Mouse (Mus musculus): ENCODE results near the gene Fmnl3. TPM values are rescaled to one million over a fixed set of nuclear protein-coding genes. Genes with fewer than 3 reads are reported as not detected.
"Not testable (repeated sequence)": the region's sequence is repeated elsewhere in the genome, so short reads cannot be mapped to it uniquely, and the experiment has no call there.

Fmnl3 gene
- total RNA-seq, 1 experiment from 2014 or later: 32.8 TPM

DNA sequence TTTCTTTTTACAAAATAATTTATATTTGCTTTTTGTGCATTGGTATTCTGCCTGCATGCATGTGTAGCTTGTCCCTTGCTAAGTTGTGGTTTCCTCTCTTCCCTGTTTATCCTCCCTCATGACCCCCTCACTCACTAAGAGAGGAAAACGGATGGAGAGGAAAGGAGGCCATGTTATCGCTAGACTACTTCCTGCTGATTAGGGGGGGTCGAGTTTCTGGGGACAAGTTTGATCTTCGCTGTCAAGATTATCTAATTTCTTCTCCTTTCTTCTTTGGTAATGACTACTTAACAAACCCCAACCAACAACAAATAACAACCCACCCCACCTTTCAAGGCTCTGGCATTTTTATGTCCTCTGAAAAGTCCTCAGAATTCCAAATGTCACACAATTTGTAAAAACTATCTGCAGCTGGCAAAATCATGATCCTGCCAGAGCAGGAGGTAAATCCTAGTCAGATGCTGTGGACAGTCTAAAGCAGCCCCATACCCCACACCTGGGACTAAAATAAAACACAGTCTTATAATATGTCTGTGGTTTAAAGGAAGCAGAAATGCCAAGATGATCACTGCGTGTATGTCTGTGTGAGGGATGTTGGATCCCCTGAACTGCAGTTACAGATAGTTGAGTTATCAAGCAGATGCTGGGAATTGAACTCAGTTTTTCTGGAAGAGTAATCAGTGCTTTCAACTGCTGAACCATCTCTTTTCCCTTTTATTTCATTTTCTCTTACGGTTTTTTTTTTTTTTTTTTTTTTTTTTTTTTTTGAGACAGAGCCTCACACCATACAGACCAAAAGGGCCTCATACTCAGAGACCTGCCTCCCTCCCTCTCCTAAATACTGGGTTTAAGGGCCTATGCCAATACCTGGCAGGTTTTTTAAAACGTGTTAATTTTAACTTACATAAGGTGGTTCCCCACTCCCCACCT lies 20.5 kb upstream of the Fmnl3 start:
- no peak for ATAC-seq (ENCODE audit: extremely low read depth, insufficient number of reproducible peaks, low FRiP score, poor library complexity, severe bottlenecking)

DNA sequence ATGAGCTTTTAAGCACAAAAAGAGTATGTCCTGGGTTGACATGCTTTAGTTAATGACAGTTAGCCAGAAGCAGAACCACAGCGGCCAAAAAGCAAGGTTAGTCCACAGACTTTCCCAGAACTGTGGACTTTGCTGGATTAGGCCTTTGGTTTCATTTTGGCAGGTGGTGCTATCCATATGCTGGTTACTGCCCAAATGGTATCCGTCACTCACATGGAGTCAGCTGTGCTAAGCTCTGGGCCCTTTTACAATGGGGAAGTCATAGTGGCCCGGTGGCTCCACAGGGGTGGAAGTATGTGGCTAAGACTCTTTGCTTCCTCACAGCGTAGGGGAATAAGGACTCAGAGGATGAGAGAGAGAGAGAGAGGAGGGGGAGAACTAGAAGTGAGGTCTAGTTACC lies 17.7 kb upstream of the Fmnl3 start:
- ATAC-seq (ENCODE audit: extremely low read depth, insufficient number of reproducible peaks, low FRiP score, poor library complexity, severe bottlenecking): peak; percentile 45

DNA sequence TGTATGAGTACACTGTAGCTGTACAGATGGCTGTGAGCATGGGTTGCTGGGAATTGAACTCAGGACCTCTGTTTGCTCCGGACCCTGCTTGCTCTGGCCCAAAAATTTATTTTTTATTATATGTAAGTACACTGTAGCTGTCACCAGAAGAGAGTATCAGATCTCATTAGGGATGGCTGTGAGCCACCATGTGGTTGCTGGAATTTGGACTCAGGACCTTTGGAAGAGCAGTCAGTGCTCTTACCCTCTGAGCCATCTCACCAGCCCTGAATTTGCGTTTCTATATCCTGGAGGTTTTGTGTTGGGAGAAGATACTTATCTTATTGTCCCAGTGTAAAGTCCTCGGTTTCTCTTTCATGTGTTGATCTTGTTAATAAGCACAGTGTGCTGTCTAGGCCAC lies 16.5 kb upstream of the Fmnl3 start:
- ATAC-seq (ENCODE audit: extremely low read depth, insufficient number of reproducible peaks, low FRiP score, poor library complexity, severe bottlenecking): no peak

- ATAC-seq (ENCODE audit: extremely low read depth, insufficient number of reproducible peaks, low FRiP score, poor library complexity, severe bottlenecking): not testable (repeated sequence)
These were observed 15.8 kb upstream of the Fmnl3 start for GRCm38 (mm10) chr15:99386110-99386509.

- ATAC-seq (ENCODE audit: extremely low read depth, insufficient number of reproducible peaks, low FRiP score, poor library complexity, severe bottlenecking): no peak
These were observed 13.8 kb upstream of the Fmnl3 start for GRCm38 (mm10) chr15:99384071-99384470.

DNA sequence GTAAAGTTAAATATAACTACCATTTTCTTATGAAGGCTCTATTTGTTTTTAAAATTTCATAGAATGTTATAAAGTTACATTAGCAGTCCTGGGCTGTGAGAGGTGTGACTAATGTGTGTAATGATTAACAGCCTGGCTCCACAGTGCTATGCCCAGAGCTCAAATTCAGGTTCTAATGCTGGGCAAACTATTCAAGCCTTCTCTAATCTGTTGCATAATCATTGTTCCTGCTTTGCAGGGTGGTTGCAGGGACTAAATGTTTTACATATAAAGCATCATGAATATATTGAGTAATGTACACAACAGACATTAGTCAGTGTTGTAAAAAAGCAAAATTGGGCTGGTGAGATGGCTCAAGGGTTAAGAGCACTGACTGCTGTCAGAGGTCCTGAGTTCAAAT lies 12.6 kb upstream of the Fmnl3 start:
- ATAC-seq (ENCODE audit: extremely low read depth, insufficient number of reproducible peaks, low FRiP score, poor library complexity, severe bottlenecking): no peak

DNA sequence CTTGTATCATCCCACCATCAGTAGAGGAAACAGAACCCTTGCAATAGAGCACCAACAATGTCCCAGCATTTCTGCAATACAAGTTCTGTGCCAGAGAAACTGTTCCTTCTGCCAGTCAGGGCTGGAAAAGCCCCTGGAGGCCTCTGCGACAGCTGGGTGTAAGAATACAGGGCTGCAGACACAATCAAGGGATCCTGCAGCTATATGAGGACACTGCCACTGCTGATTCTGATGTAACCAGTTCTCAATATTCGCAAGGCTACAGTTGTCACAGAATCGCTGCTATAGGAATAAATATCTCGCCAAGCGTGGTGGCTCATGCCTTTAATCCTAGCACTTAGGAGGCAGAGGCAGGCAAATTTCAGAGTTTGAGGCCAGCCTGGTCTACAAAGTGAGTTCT lies 6.0 kb upstream of the Fmnl3 start:
- no peak for ATAC-seq (ENCODE audit: extremely low read depth, insufficient number of reproducible peaks, low FRiP score, poor library complexity, severe bottlenecking)

GRCm38 (mm10) chr15:99375581-99375980 lies 5.3 kb upstream of the Fmnl3 start:
- ATAC-seq (ENCODE audit: extremely low read depth, insufficient number of reproducible peaks, low FRiP score, poor library complexity, severe bottlenecking): no peak

DNA sequence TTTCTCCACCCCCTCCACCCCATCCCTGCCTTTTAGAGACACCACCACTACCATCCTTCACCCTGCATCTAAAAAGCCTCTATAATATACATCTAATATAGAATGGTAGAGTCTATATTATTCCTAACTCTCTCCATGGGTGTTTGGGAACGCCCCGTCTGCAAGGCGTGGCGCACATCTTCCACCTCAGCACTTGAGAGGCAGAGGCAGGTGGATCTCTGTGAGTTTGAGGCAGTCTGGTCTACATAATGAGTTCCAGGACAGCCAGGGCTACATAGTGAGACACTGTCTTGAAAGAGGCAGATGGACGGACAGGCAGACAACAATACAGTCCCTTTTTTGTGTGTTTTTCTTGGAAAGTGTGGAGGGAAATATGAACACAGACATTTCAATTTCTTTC lies 4.8 kb upstream of the Fmnl3 start:
- no peak for ATAC-seq (ENCODE audit: extremely low read depth, insufficient number of reproducible peaks, low FRiP score, poor library complexity, severe bottlenecking)

GRCm38 (mm10) chr15:99372761-99373160 lies 2.5 kb upstream of the Fmnl3 start:
- ATAC-seq (ENCODE audit: extremely low read depth, insufficient number of reproducible peaks, low FRiP score, poor library complexity, severe bottlenecking): no peak

DNA sequence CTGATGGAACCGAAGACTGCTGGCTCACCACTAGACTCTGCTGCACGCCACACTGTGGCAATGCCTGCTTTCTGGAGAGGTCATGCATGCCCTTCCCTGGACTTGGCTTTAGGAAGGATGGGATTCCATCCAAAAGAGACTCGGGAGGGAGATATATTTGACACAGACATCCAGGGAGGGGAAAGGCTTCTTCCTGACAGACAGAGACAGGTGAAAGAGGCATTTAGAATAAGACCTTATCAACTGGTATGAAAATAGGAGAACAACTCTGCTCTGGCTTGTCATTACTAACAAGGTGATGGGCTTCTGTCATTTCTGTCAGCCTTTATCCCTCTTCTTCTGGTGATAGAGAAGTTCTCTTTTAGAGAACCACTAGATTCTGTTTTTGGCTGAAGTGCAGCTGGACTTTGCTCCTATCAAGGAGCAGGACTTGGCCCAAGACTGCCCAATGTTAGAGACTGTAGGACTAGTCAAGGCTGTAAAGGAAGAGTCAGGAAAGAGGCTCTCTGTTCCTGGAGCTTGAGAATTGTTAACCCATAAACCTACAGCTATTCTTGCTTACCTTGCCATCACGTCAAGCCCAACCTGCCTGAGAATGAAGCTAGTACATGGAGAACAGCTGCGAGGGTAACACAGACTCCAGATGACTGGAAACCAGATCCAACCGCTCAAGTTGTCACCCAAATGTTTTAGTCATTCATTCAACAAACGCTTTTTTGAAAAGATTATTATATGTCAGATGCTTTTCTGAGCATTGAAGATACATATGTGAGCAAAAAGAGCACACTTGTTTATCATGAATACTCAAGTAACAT lies 1.5 kb upstream of the Fmnl3 start:
- no peak for ATAC-seq (ENCODE audit: extremely low read depth, insufficient number of reproducible peaks, low FRiP score, poor library complexity, severe bottlenecking)

- no peak for ATAC-seq (ENCODE audit: extremely low read depth, insufficient number of reproducible peaks, low FRiP score, poor library complexity, severe bottlenecking)
These were observed 701 bp downstream of the Fmnl3 start for GRCm38 (mm10) chr15:99369391-99370171.

DNA sequence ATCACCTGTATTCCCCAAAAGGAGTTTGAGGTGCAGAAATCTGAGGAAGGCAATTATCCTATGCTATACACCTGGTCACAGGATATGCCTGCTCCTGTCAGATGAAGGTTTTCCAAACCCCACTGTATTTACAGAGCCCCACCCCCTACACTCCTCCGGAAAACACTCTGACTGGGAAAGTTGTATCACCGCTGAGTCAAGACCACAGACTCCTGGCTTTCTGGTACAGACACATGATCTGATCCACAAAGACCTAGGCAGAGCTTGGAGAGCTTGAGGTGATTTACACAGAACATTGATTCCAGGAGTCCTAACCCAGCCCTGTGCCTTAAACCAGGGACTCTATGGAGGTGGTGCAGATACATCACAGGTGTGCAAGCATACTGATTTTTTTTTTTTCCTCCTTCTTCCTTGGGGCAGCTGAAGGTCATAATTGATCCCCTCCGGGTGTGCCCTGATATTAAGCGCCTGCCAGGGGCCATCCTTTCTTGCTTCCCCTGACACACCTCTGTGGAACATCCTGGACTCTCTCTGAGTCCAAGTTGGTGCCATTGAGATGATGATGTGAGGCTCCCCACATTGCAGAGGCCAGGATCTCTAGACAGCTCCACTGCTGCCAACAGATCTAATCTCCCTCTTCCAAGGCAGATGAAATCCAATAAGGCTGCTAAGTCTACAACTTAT lies 1.6 kb downstream of the Fmnl3 start:
- no peak for ATAC-seq (ENCODE audit: extremely low read depth, insufficient number of reproducible peaks, low FRiP score, poor library complexity, severe bottlenecking)

DNA sequence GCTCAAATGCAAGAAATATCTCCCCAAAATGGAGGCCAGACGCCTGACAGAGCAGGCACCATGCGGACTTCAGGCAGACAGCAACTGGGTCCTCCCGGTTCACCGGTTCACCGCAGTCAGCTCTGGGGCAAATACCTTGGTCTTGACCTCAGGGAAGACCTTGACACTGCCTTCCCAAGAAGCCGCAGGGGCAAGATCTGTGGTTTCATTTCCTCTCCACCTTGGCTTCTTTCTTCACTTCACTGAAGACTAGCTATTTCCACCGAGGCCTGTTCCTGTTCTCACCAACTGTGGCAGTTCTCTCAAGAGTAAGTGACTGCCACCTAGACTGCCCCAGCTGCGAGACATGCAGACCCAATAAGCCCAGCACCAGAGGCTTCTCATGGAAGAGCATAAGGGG lies 5.4 kb downstream of the Fmnl3 start:
- ATAC-seq (ENCODE audit: extremely low read depth, insufficient number of reproducible peaks, low FRiP score, poor library complexity, severe bottlenecking): peak; percentile 86

- no peak for ATAC-seq (ENCODE audit: extremely low read depth, insufficient number of reproducible peaks, low FRiP score, poor library complexity, severe bottlenecking)
These were observed 6.2 kb downstream of the Fmnl3 start for GRCm38 (mm10) chr15:99364022-99364530.

- ATAC-seq (ENCODE audit: extremely low read depth, insufficient number of reproducible peaks, low FRiP score, poor library complexity, severe bottlenecking): no peak
These were observed 11.3 kb downstream of the Fmnl3 start for GRCm38 (mm10) chr15:99358952-99359351.

- ATAC-seq (ENCODE audit: extremely low read depth, insufficient number of reproducible peaks, low FRiP score, poor library complexity, severe bottlenecking): no peak
These were observed 13.8 kb downstream of the Fmnl3 start for GRCm38 (mm10) chr15:99356462-99356861.

DNA sequence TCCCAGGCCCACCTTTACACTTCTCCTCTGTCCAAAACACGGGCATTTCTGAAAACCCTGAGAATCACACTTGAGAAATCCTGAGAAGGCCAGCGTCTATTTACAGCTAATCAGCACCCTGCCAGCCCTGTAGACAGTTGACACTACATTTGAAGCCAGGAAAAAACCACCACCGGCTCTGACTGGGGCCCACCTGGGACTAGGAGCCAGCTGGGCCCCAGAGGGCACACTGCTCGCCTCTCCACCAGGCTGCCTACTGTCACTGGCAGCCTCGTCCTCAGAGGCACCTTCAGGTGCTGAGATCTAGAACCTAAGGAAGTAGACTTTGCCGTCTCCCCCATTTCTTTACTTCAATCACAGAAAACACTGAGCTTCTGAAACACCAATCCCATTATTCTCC lies 14.6 kb downstream of the Fmnl3 start:
- ATAC-seq (ENCODE audit: extremely low read depth, insufficient number of reproducible peaks, low FRiP score, poor library complexity, severe bottlenecking): no peak

DNA sequence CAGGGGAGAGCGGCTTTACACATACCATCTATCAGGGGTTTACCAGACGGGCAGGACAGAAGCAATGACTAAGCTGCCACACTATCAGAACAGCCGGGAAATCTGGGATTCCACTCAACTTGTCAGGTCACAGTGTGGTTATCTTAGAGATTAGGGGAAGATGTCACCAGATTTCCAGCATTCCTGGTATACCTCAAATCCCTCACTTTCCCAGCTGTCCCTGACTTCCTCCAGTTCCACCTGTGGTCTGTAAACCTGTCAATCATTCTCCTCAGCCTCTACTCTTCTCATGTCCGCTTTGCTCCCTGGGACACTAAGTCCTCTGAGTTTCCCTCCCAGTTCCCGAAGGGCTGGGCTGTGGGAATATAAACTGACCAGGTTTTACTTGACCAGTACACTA lies 18.0 kb downstream of the Fmnl3 start:
- ATAC-seq (ENCODE audit: extremely low read depth, insufficient number of reproducible peaks, low FRiP score, poor library complexity, severe bottlenecking): no peak

Measured in neutrophil, adult 5-6 weeks (primary cell).